Mouse (Mus musculus): Measurements from ENCODE around the gene Pfkfb3.

Gene Pfkfb3

GRCm38 (mm10) chr2:11428621-11429020 is 125.3 kb downstream of the Pfkfb3 start:
- no peak for DNase-seq (ENCODE audit: low read depth, low spot score)

DNA sequence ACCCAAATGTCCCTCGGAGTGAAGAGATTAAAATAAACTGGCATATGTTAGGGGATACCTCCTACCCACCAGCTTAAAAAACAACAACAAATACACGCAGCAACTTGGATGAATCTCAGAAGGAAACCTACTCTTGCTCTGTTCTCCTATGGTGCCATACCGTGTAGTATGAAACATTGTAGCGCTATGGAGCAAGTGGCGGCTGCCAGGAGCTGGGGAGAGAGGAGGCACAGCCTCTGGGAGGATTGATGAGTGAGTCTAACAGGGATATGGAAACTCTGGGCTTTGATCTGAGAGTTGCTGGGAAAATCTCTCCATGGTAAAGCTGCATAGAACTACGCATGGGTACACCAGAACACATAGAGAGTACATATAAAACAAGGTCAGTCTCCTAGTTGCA is 126.3 kb downstream of the Pfkfb3 start:
- no peak for DNase-seq (ENCODE audit: low read depth, low spot score)

GRCm38 (mm10) chr2:11426379-11426778 is 127.5 kb downstream of the Pfkfb3 start:
- no peak for DNase-seq (ENCODE audit: low read depth, low spot score)

- DNase-seq (ENCODE audit: low read depth, low spot score) = peak; percentile 14
Measured at GRCm38 (mm10) chr2:11425421-11426131, 128.3 kb downstream of the Pfkfb3 start.

DNA sequence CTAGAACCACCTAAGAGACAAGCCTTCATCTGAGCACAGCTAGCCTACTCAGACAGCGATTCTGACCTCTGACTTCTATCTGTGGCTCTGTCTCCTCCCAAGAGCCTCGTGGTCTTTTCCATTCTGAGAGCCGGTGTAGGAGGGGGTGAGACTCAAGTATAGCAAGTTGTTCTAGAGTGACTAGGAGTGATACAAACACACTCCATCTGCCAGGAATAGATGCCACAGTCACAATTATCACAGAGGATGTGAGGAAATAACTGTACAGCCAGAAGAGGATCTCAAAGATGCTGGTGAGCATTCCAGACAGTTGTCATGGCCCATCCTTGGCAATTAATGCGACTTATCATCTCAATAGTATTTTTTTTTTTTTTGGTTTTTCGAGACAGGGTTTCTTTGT is 129.6 kb downstream of the Pfkfb3 start:
- no peak for DNase-seq (ENCODE audit: low read depth, low spot score)

DNA sequence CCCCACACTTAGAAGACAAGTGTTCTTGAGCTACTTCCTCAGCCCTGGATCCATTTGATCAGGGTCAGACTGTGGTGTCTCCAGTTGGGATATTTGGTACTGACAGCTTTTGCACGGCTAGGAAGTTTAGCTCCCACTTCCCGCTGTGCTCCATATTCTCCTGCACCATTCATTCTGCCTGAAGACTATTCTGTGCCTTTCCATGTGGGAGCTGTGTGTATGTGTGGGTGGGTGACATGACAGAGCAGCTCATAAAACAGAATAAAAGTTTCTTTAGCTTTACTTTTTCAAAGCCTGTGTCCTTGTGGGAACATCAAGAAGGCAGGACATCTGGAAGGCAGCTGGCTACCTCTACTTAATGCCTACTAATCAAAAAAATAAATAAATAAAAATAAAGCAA is 130.5 kb downstream of the Pfkfb3 start:
- no peak for DNase-seq (ENCODE audit: low read depth, low spot score)

DNA sequence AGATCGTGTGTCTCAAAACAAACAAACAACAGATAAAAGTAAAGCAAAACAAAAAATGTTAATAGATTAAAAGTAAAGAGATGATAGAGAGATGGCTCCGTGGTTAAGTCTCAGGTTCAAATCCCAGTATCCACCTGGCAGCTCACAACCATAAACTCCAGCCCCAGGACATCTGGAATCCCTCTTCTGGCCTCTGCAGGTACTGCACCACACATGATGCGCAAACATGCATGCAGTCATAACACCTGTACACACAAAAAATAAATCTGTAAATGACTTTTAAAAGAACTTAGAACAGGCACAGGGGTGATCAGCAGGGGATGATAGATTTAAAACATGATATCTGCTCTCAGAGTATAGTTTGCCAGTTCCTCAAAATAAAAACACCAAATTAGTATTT is 131.5 kb downstream of the Pfkfb3 start:
- no peak for DNase-seq (ENCODE audit: low read depth, low spot score)
